Mouse (Mus musculus): ENCODE results near the gene Mrpl58.

Mrpl58 gene

GRCm38 (mm10) chr11:115457405-115457804 is 53.9 kb downstream of the Mrpl58 start:
- DNase-seq (ENCODE audit: extremely low spot score): no peak

- no peak for DNase-seq (ENCODE audit: extremely low spot score)
These were observed 57.4 kb downstream of the Mrpl58 start for GRCm38 (mm10) chr11:115460976-115461375.

- no peak for DNase-seq (ENCODE audit: extremely low spot score)
These were observed 58.3 kb downstream of the Mrpl58 start for GRCm38 (mm10) chr11:115461846-115462242.

Measured in embryo, embryonic 9.5 days (tissue).